Mouse (Mus musculus) liver, embryonic 14.5 days (tissue): ENCODE measurements around the gene Olfr523. TPM values are rescaled to one million over a fixed set of nuclear protein-coding genes. Genes with fewer than 3 reads are reported as not detected.

ENCODE experiments used
- ATAC-seq: fragments of 200-750 bp; cut with Nextera tagmentation; 2 replicates; pipeline ENCODE4 v1.8.0; 2017; ENCODE audit warnings: moderate number of reproducible peaks, mild to moderate bottlenecking, moderate library complexity; ENCODE audit not compliant: insufficient read depth
- DNase-seq, 3 experiments: peaks; one replicate each; pipeline ENCODE4 v3.0.0-alpha.2; 2012 to 2013; ENCODE audit warnings: low read depth in 3 of 3, low spot score in 3 of 3
- H3K27ac ChIP-seq: fragments of 300-500 bp; sonication (generic); 2 replicates; pipeline ENCODE4 v1.5.1; 2014; ENCODE audit warnings: moderate library complexity, mild to moderate bottlenecking, control low read depth, inconsistent platforms
- H3K27me3 ChIP-seq: fragments of 300-500 bp; sonication (generic); 2 replicates; pipeline ENCODE4 v1.6.1; 2014; ENCODE audit warnings: mild to moderate bottlenecking, low read length, moderate library complexity; ENCODE audit not compliant: control insufficient read depth, insufficient read depth
- H3K36me3 ChIP-seq: fragments of 300-500 bp; sonication (generic); replicated peaks from 2 replicates; pipeline ENCODE4 v1.6.1; 2014; ENCODE audit warnings: low read depth; ENCODE audit not compliant: control insufficient read depth, insufficient read depth
- H3K4me1 ChIP-seq, 2 experiments: fragments of 200-500 bp in 1 of 2; fragments of 300-500 bp in 1 of 2; sonication (generic) in 1 of 2; replicated peaks; 2 replicates each; pipeline ENCODE4 v1.6.1; 2012 to 2014; ENCODE audit warnings: antibody characterized with exemption in 1 of 2, inconsistent platforms in 1 of 2, low read length in 1 of 2; ENCODE audit not compliant: control insufficient read depth in 2 of 2, insufficient read depth in 2 of 2
- H3K4me2 ChIP-seq: fragments of 300-500 bp; sonication (generic); 2 replicates; pipeline ENCODE4 v1.6.1; 2014; ENCODE audit warnings: low read depth, mild to moderate bottlenecking, control low read depth, moderate library complexity
- H3K4me3 ChIP-seq, 2 experiments: fragments of 200-500 bp in 1 of 2; fragments of 300-500 bp in 1 of 2; sonication (generic) in 1 of 2; 2 replicates each; pipeline ENCODE4 v1.5.1; 2012 to 2014; ENCODE audit warnings: low read depth in 2 of 2, low read length in 2 of 2, mild to moderate bottlenecking in 2 of 2, control low read depth in 1 of 2, inconsistent platforms in 1 of 2, moderate library complexity in 1 of 2; ENCODE audit not compliant: insufficient read depth in 1 of 2
- H3K9ac ChIP-seq: fragments of 300-500 bp; sonication (generic); replicated peaks from 2 replicates; pipeline ENCODE4 v1.6.1; 2014; ENCODE audit warnings: mild to moderate bottlenecking, control low read depth, moderate library complexity
- H3K9me3 ChIP-seq: fragments of 300-500 bp; sonication (generic); 2 replicates; pipeline ENCODE4 v1.6.1; 2016; ENCODE audit warnings: low read length, mixed read lengths; ENCODE audit not compliant: control insufficient read depth
- CTCF ChIP-seq: IDR thresholded peaks from 2 replicates; pipeline ENCODE4 v1.5.1; 2016; ENCODE audit warnings: antibody characterized with exemption, low read depth, control low read depth
- EP300 ChIP-seq: IDR thresholded peaks from 2 replicates; pipeline ENCODE4 v1.6.1; 2016; ENCODE audit warnings: antibody characterized with exemption, low read depth
- WGBS: fragments of 180-500 bp; shearing (Covaris S2); extraction: QIAGEN DNeasy Blood & Tissue Kit; methylation state at CpG from one replicate; pipeline ENCODE4 v1.1.7; 2014; ENCODE audit not compliant: insufficient replicate concordance; 5-methylcytosine and 5-hydroxymethylcytosine counted together
- polyA plus RNA-seq, 2 experiments: library from polyadenylated mRNA; depleted of rRNA in 1 of 2; stranded (reverse) in 1 of 2; unstranded in 1 of 2; fragments of >200 nt; fragmentation: Nextera tagmentation in 1 of 2; extraction: Ambion mirVana in 1 of 2; gene quantifications; 2 replicates each; pipeline versions ENCODE4 v1.2.1 to v1.2.3; 2012 to 2014

Olfr523 gene
- polyA plus RNA-seq, 2 experiments, result not detected

DNA sequence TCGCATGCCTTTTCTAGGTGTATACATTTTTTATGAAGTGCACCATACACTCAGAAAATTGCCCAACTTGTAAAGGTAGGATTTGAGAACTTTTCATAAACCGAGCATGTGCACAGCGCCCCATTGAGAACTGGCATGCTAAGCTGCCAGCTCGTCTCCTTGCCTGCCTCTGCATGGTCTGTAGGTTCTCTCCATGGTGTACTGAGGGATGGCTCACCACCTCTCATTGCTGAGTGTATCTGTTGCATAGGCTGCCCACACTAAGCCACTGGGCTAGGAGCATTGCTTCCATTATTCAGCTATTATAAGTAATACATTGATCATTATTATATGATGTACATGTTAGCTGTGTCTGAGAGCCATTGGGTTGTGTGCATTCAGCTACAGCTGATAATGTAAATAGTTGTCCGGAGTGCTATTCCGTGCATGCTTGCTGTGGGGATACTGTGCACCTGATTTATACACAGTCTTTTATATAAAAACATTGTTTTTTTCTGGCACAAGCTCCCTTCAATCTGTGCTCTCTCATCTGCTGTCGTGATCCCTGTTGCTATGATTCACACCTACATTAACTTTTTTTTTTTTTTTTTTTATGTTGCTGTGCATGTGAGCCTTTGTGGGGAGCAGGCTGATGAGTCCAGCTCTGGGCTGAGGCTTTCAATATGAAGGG lies 14.8 kb downstream of the Olfr523 start:
- H3K36me3 ChIP-seq, result no peaks in the 10 kb centered on the region
- no peak for TF ChIP-seq EP300
- TF ChIP-seq CTCF, result no peak
- H3K27me3 ChIP-seq, result no peaks in the 10 kb centered on the region
- H3K4me1 ChIP-seq, result peaks cover 0 to 6% of the 10 kb centered on the region in 2 experiments; a peak in 2 of 4 replicates
- no peak overlapping the region for H3K4me3 ChIP-seq
- no peak overlapping the region for H3K9ac ChIP-seq
- H3K4me2 ChIP-seq, result no peak overlapping the region
- ATAC-seq (no peak), DNase-seq (no peak)
- no peak overlapping the region for H3K27ac ChIP-seq
- WGBS, result 53% methylated on average over 7 of the region's 7 CpGs
- no peaks in the 10 kb centered on the region for H3K9me3 ChIP-seq

DNA sequence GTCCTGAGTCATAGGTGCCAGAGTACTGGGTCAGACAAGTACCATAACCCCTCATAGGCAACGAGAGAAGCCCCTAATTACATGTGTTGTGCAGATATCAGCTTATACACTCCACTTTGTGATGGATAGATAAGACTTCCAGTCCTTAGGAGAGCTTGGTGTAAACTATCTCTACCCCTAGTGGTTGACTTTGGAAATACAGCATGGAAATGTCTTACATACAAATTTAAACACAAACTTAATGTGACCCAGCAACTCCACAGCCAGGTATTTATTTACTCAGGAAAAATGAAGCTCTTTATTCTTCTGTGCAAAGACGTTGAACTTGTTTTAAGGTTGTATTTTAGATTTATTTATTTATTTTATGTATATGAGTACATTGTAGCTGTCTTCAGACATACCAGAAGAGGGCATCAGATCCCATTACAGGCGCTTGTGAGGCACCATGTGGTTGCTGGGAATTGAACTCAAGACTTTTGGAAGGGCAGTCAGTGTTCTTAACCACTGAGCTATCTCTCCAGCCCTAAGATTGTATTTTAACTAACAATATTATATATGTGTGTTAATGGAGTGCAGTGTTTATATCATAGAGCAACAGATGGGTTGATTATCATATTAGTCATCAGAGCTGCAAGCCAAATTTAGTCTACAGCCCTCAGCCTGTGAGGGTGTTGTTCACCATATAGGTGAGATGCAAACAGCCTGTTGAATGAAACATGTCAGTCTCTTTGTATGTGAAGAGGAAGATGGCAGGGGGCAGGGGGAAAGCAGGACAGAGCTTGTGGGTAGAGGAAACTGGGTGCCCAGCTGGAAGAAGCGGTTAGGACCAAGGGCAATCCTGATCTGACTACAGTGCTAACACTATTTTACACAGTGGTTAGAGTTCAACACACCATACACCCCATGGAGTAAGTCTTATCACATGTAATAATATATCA lies 15.6 kb downstream of the Olfr523 start:
- DNase-seq, result peak; percentile 34 to 43 (median 36)
- ATAC-seq, result peak; percentile 46; the same call in 1 of the 2 replicates
- H3K4me2 ChIP-seq, result no peak overlapping the region
- H3K27ac ChIP-seq, result no peak overlapping the region
- H3K36me3 ChIP-seq, result no peaks in the 10 kb centered on the region
- H3K4me3 ChIP-seq, result no peak overlapping the region
- peak; percentile 51; the same call in 1 of the 2 replicates for TF ChIP-seq CTCF
- TF ChIP-seq EP300, result no peak
- no peaks in the 10 kb centered on the region for H3K9me3 ChIP-seq
- no peaks in the 10 kb centered on the region for H3K27me3 ChIP-seq
- no peak overlapping the region for H3K9ac ChIP-seq
- WGBS, result 37% methylated on average over 4 of the region's 4 CpGs
- H3K4me1 ChIP-seq, result peaks cover 0 to 6% of the 10 kb centered on the region in 2 experiments; a peak in 2 of 4 replicates

- ATAC-seq, result no peak
- H3K36me3 ChIP-seq, result no peaks in the 10 kb centered on the region
- H3K9ac ChIP-seq, result no peak overlapping the region
- H3K4me3 ChIP-seq, result no peak overlapping the region
- H3K9me3 ChIP-seq, result no peaks in the 10 kb centered on the region
- H3K27me3 ChIP-seq, result no peaks in the 10 kb centered on the region
- 59% methylated on average over 1 of the region's 1 CpGs for WGBS
- peaks cover 0 to 6% of the 10 kb centered on the region in 2 experiments; a peak in 2 of 4 replicates for H3K4me1 ChIP-seq
- no peak overlapping the region for H3K27ac ChIP-seq
- no peak for DNase-seq
- H3K4me2 ChIP-seq, result no peak overlapping the region
- TF ChIP-seq CTCF (no peak), EP300 (no peak)
Measured at GRCm38 (mm10) chr7:140190435-140190834, 17.4 kb downstream of the Olfr523 start.

- H3K4me3 ChIP-seq, result no peak overlapping the region
- 33% methylated on average over 2 of the region's 2 CpGs for WGBS
- no peaks in the 10 kb centered on the region for H3K9me3 ChIP-seq
- no peaks in the 10 kb centered on the region for H3K36me3 ChIP-seq
- TF ChIP-seq CTCF, result no peak
- no peak for TF ChIP-seq EP300
- no peaks in the 10 kb centered on the region for H3K27me3 ChIP-seq
- H3K9ac ChIP-seq, result no peak overlapping the region
- ATAC-seq (no peak), DNase-seq (no peak)
- H3K4me2 ChIP-seq, result no peak overlapping the region
- peaks cover 0 to 6% of the 10 kb centered on the region in 2 experiments; a peak in 2 of 4 replicates for H3K4me1 ChIP-seq
- no peak overlapping the region for H3K27ac ChIP-seq
Measured at GRCm38 (mm10) chr7:140192445-140192844, 19.4 kb downstream of the Olfr523 start.

GRCm38 (mm10) chr7:140192851-140193250 lies 19.8 kb downstream of the Olfr523 start:
- H3K36me3 ChIP-seq, result no peaks in the 10 kb centered on the region
- H3K27me3 ChIP-seq, result no peaks in the 10 kb centered on the region
- no peak overlapping the region for H3K9ac ChIP-seq
- H3K27ac ChIP-seq, result no peak overlapping the region
- TF ChIP-seq EP300 (no peak), CTCF (no peak)
- H3K4me3 ChIP-seq, result no peak overlapping the region
- H3K4me1 ChIP-seq, result peaks cover 0 to 6% of the 10 kb centered on the region in 2 experiments; a peak in 2 of 4 replicates
- no peak for DNase-seq
- H3K9me3 ChIP-seq, result no peaks in the 10 kb centered on the region
- no peak for ATAC-seq
- 47% methylated on average over 2 of the region's 2 CpGs for WGBS
- H3K4me2 ChIP-seq, result no peak overlapping the region
